Mouse (Mus musculus) limb, embryonic 15.5 days (tissue): Measurements from ENCODE around the gene Ap3b1. TPM values are rescaled to one million over a fixed set of nuclear protein-coding genes. Genes with fewer than 3 reads are reported as not detected.

ENCODE experiments used
- ATAC-seq: fragments of 200-750 bp; cut with Nextera tagmentation; 2 replicates; pipeline ENCODE4 v1.8.0; 2017; ENCODE audit warnings: low read depth, moderate TSS enrichment; ENCODE audit not compliant: insufficient number of reproducible peaks, low FRiP score, low TSS enrichment
- H3K27ac ChIP-seq: fragments of 300-500 bp; sonication (generic); 2 replicates; pipeline ENCODE4 v1.5.1; 2015; ENCODE audit warnings: moderate library complexity, mild to moderate bottlenecking, inconsistent platforms
- H3K27me3 ChIP-seq: fragments of 300-500 bp; sonication (generic); 2 replicates; pipeline ENCODE4 v1.6.1; 2015; ENCODE audit warnings: inconsistent platforms
- H3K36me3 ChIP-seq: fragments of 300-500 bp; sonication (generic); 2 replicates; pipeline ENCODE4 v1.6.1; 2015; ENCODE audit warnings: inconsistent platforms
- H3K4me1 ChIP-seq: fragments of 300-500 bp; sonication (generic); 2 replicates; pipeline ENCODE4 v1.6.1; 2015; ENCODE audit warnings: inconsistent platforms
- H3K4me2 ChIP-seq: fragments of 300-500 bp; sonication (generic); 2 replicates; pipeline ENCODE4 v1.6.1; 2015; ENCODE audit warnings: mild to moderate bottlenecking, inconsistent platforms
- H3K4me3 ChIP-seq: fragments of 300-500 bp; sonication (generic); 2 replicates; pipeline ENCODE4 v1.5.1; 2015; ENCODE audit warnings: mild to moderate bottlenecking, inconsistent platforms
- H3K9ac ChIP-seq: fragments of 300-500 bp; sonication (generic); 2 replicates; pipeline ENCODE4 v1.6.1; 2015; ENCODE audit warnings: inconsistent platforms
- H3K9me3 ChIP-seq: fragments of 300-500 bp; sonication (generic); 2 replicates; pipeline ENCODE4 v1.6.1; 2016; ENCODE audit warnings: inconsistent platforms
- WGBS: fragments of 180-500 bp; shearing (Covaris S2); methylation state at CpG from one replicate; pipeline ENCODE4 v1.1.7; 2015; 5-methylcytosine and 5-hydroxymethylcytosine counted together
- polyA plus RNA-seq: library from polyadenylated mRNA; unstranded; fragments of >200 nt; fragmentation: Nextera tagmentation; extraction: Ambion mirVana; gene quantifications from 2 replicates; pipeline ENCODE4 v1.2.1, GENCODE M21; 2015

The Ap3b1 gene
- polyA plus RNA-seq, 1 experiment from 2014 or later: 44.1 TPM

- Histone ChIP-seq H3K9ac (no peak overlapping the region), H3K27me3 (no peaks in the 10 kb centered on the region), H3K9me3 (no peaks in the 10 kb centered on the region), H3K4me3 (no peak overlapping the region), H3K27ac (no peak overlapping the region), H3K4me2 (no peak overlapping the region), H3K36me3 (0 out of 2 replicates have a peak, but pooled peaks cover 12% of the 10 kb centered on the region), H3K4me1 (no peaks in the 10 kb centered on the region)
- WGBS: 88% methylated on average over 4 of the region's 4 CpGs
- no peak for ATAC-seq
Measured at GRCm38 (mm10) chr13:94518176-94518575, 159.4 kb downstream of the Ap3b1 start.

DNA sequence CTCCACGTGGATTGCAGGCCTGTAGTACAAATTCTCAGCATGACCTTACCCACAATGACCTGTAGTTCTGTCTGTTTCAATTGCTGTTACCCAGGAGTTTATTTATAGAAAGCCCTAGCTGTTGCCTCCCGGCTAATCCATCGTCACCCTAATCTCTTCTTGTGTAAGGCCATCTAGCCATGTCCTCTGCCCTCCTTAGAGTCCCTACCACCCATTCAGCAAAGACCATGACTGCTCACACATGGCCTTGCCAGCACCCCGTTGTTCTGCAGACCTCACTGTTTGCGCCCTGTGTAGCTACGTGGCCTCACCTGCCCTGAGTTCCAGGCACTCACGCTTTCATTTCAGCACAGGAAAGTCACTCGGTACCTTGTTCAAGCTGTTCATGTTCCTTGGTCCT is 160.5 kb downstream of the Ap3b1 start:
- Histone ChIP-seq H3K27ac (no peak overlapping the region), H3K36me3 (0 out of 2 replicates have a peak, but pooled peaks cover 11% of the 10 kb centered on the region), H3K9ac (no peak overlapping the region), H3K9me3 (no peaks in the 10 kb centered on the region), H3K4me1 (no peaks in the 10 kb centered on the region), H3K4me3 (no peak overlapping the region), H3K4me2 (no peak overlapping the region), H3K27me3 (no peaks in the 10 kb centered on the region)
- no peak for ATAC-seq
- WGBS: 89% methylated on average over 8 of the region's 8 CpGs

- Histone ChIP-seq H3K36me3 (peaks cover 8% of the 10 kb centered on the region), H3K9me3 (no peaks in the 10 kb centered on the region), H3K4me2 (no peak overlapping the region), H3K27me3 (no peaks in the 10 kb centered on the region), H3K4me3 (no peak overlapping the region), H3K9ac (no peak overlapping the region), H3K4me1 (no peaks in the 10 kb centered on the region), H3K27ac (no peak overlapping the region)
- WGBS: 59% methylated on average over 5 of the region's 5 CpGs
- no peak for ATAC-seq
Measured at GRCm38 (mm10) chr13:94523213-94523612, 164.5 kb downstream of the Ap3b1 start.

- no peaks in the 10 kb centered on the region for H3K27me3 ChIP-seq
- no peak overlapping the region for H3K27ac ChIP-seq
- no peak overlapping the region for H3K9ac ChIP-seq
- H3K9me3 ChIP-seq: no peaks in the 10 kb centered on the region
- WGBS: 72% methylated on average over 7 of the region's 7 CpGs
- H3K4me1 ChIP-seq: no peaks in the 10 kb centered on the region
- peaks cover 18% of the 10 kb centered on the region for H3K36me3 ChIP-seq
- H3K4me3 ChIP-seq: no peak overlapping the region
- ATAC-seq: no peak
- H3K4me2 ChIP-seq: no peak overlapping the region
Measured at GRCm38 (mm10) chr13:94524669-94525238, 166.0 kb downstream of the Ap3b1 start.

GRCm38 (mm10) chr13:94529138-94529537 is 170.4 kb downstream of the Ap3b1 start:
- H3K27me3 ChIP-seq: no peaks in the 10 kb centered on the region
- ATAC-seq: no peak
- 95% methylated on average over 5 of the region's 5 CpGs for WGBS

GRCm38 (mm10) chr13:94533516-94533915 is 174.8 kb downstream of the Ap3b1 start:
- Histone ChIP-seq H3K4me2 (no peak overlapping the region), H3K27ac (no peak overlapping the region), H3K9me3 (no peaks in the 10 kb centered on the region), H3K9ac (no peak overlapping the region), H3K27me3 (no peaks in the 10 kb centered on the region), H3K36me3 (peaks cover 26% of the 10 kb centered on the region), H3K4me1 (no peaks in the 10 kb centered on the region), H3K4me3 (no peak overlapping the region)
- no peak for ATAC-seq
- 95% methylated on average over 8 of the region's 8 CpGs for WGBS

More at GRCm38 (mm10) chr13:94529138-94529537, 170.4 kb downstream of the Ap3b1 start:
- H3K4me1 ChIP-seq: no peaks in the 10 kb centered on the region
- H3K9me3 ChIP-seq: no peaks in the 10 kb centered on the region
- no peak overlapping the region for H3K27ac ChIP-seq
- H3K4me2 ChIP-seq: no peak overlapping the region
- no peak overlapping the region for H3K9ac ChIP-seq
- no peak overlapping the region for H3K4me3 ChIP-seq
- H3K36me3 ChIP-seq: peaks cover 32% of the 10 kb centered on the region

DNA sequence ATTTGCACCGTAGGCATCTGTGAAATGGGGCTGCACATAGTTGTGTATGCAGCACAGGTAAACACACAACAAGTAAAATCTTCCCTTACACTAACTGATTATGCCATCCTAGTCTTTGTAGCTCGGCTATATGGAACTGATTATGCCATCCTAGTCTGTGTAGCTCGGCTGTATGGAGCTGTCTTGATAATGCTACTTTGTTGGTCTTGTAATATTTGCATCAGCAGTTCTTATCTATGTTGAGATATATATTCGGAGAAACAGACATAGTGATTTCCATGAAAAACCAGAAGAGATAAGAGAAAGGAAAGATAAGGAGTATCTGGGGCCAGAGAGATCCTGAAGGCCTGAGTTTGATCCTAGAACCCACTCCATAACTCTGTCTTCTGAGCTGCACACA is 178.6 kb downstream of the Ap3b1 start:
- H3K4me1 ChIP-seq: no peaks in the 10 kb centered on the region
- no peaks in the 10 kb centered on the region for H3K9me3 ChIP-seq
- no peak overlapping the region for H3K4me3 ChIP-seq
- peaks cover 15% of the 10 kb centered on the region; the same call in 1 of the 2 replicates for H3K36me3 ChIP-seq
- H3K27me3 ChIP-seq: no peaks in the 10 kb centered on the region
- no peak for ATAC-seq
- WGBS: 83% methylated on average over 4 of the region's 4 CpGs
- no peak overlapping the region for H3K9ac ChIP-seq
- no peak overlapping the region for H3K4me2 ChIP-seq
- H3K27ac ChIP-seq: no peak overlapping the region

DNA sequence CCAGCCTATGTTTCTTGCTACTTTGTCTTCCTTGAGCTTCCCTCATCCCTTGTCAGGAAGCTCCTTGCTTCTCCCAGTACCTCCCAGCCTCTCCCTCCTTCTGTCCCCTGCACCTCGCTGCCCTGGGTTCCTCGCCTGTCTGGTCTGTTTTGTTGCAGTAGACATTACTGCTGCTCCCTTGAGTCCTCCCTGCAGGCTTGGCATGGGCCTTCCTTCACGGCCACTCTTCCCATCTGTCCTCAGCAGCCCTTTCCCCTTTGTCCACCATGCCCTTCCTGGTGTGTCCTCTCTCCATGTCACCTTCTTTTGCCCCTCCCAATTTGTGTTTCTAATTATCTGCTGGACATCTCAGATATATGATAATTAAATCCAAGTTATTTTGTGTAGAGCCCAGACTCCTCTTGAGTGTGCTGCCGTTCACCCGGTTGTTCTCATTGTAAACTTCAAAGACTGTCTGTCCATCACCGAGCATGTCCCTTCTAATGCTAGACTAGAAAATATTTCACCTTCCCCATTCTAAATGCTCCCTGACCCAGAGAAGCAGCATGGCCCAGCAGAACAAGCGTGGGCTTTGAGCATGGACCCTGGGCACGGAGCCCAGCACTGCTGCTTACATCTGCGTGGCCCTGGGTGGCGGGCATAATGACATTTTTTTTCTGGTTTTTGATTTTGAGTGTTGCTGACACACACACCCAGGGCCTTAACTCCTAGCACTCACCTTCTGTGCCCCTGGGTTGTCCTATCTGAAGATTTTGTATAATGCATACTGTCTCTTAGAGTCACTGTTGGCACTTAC is 181.3 kb downstream of the Ap3b1 start:
- Histone ChIP-seq H3K4me2 (no peak overlapping the region), H3K27me3 (no peaks in the 10 kb centered on the region), H3K9ac (no peak overlapping the region), H3K36me3 (peaks cover 8% of the 10 kb centered on the region; the same call in 1 of the 2 replicates), H3K27ac (no peak overlapping the region), H3K4me1 (no peaks in the 10 kb centered on the region), H3K9me3 (no peaks in the 10 kb centered on the region), H3K4me3 (no peak overlapping the region)
- WGBS: 82% methylated on average over 10 of the region's 10 CpGs
- no peak for ATAC-seq

DNA sequence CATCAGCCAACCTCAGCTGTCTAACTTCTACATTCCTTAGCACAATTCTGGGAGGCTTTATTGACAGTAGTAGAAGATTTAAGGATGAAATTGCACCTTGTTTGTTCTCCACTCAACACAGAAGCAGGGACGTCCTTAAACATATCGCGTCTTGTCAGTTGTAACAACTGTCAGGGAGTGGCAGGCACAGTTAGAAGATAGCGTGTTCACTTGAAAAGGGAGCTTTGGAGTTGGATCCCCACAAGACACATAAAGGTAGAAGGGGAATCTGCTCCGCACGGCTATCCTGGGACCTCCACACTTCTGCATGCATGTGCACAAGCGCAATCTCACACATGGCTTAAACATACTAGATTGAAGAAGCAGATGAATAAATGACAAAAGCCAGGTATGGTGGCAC is 183.3 kb downstream of the Ap3b1 start:
- H3K9me3 ChIP-seq: no peaks in the 10 kb centered on the region
- WGBS: 90% methylated on average over 7 of the region's 7 CpGs
- ATAC-seq: no peak
- H3K4me1 ChIP-seq: no peaks in the 10 kb centered on the region
- no peak overlapping the region for H3K4me2 ChIP-seq
- H3K4me3 ChIP-seq: no peak overlapping the region
- H3K27ac ChIP-seq: no peak overlapping the region
- H3K36me3 ChIP-seq: peaks cover 8% of the 10 kb centered on the region; the same call in 1 of the 2 replicates
- no peak overlapping the region for H3K9ac ChIP-seq
- no peaks in the 10 kb centered on the region for H3K27me3 ChIP-seq

DNA sequence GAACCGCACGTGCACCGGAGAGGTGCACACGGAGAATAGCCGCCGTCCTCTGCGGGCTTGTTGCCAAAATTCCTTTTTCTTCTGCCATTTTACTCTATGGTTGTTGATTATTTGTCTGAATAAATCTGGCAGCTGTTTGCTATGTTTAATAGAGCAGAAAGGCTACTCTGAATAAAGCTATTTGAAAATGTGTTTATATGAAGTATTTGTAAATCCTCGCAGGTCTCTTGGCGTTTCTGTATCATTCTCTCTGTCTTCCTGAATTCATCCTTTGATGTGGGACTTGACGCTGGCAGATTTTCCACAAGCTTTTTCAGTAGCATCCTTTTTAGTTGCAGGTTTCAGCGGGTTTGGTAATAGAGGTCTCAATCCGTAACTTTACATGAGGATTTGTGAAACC is 185.5 kb downstream of the Ap3b1 start:
- Histone ChIP-seq H3K9ac (no peak overlapping the region), H3K36me3 (peaks cover 14% of the 10 kb centered on the region), H3K4me1 (no peaks in the 10 kb centered on the region), H3K27me3 (no peaks in the 10 kb centered on the region), H3K9me3 (no peaks in the 10 kb centered on the region), H3K4me2 (no peak overlapping the region), H3K27ac (no peak overlapping the region), H3K4me3 (no peak overlapping the region)
- no peak for ATAC-seq
- WGBS: 81% methylated on average over 12 of the region's 12 CpGs

GRCm38 (mm10) chr13:94545739-94546138 is 187.0 kb downstream of the Ap3b1 start:
- no peak overlapping the region for H3K4me2 ChIP-seq
- H3K36me3 ChIP-seq: peaks cover 14% of the 10 kb centered on the region
- H3K9ac ChIP-seq: no peak overlapping the region
- no peak overlapping the region for H3K27ac ChIP-seq
- no peak overlapping the region for H3K4me3 ChIP-seq
- 59% methylated on average over 4 of the region's 4 CpGs for WGBS
- no peaks in the 10 kb centered on the region for H3K27me3 ChIP-seq
- H3K4me1 ChIP-seq: no peaks in the 10 kb centered on the region
- no peaks in the 10 kb centered on the region for H3K9me3 ChIP-seq
- no peak for ATAC-seq

- Histone ChIP-seq H3K4me2 (no peak overlapping the region), H3K9ac (no peak overlapping the region), H3K36me3 (peaks cover 11% of the 10 kb centered on the region), H3K27me3 (no peaks in the 10 kb centered on the region), H3K4me1 (no peaks in the 10 kb centered on the region), H3K9me3 (no peaks in the 10 kb centered on the region), H3K27ac (no peak overlapping the region), H3K4me3 (no peak overlapping the region)
- 75% methylated on average over 11 of the region's 11 CpGs for WGBS
- ATAC-seq: no peak
Measured at GRCm38 (mm10) chr13:94546246-94546645, 187.5 kb downstream of the Ap3b1 start.
